Mouse (Mus musculus): ENCODE results near the gene Rwdd2a.
A peak's percentile ranks its signal among the peaks of the same experiment; 100 is the strongest.

The Rwdd2a gene

GRCm38 (mm10) chr9:86571540-86572135 lies at the start of gene Rwdd2a, which contains the start of gene Pgm3:
Gene Rwdd2a, plus strand, starts transcription at chr9:86571991.
Gene Pgm3, minus strand, starts transcription at chr9:86571842.
- DNase-seq, result peak; percentile 95 to 98

- DNase-seq, result no peak
Observed at GRCm38 (mm10) chr9:86522335-86522734, 49.5 kb upstream of the Rwdd2a start.

GRCm38 (mm10) chr9:86525600-86525999 lies 46.2 kb upstream of the Rwdd2a start:
- DNase-seq, result no peak

GRCm38 (mm10) chr9:86534071-86534470 lies 37.7 kb upstream of the Rwdd2a start:
- no peak for DNase-seq

GRCm38 (mm10) chr9:86543451-86543850 lies 28.3 kb upstream of the Rwdd2a start:
- DNase-seq, result no peak

- DNase-seq, result no peak
Observed at GRCm38 (mm10) chr9:86544559-86544958, 27.2 kb upstream of the Rwdd2a start.

- DNase-seq, result no peak
Observed at GRCm38 (mm10) chr9:86549637-86550162, 22.1 kb upstream of the Rwdd2a start.

GRCm38 (mm10) chr9:86550717-86551116 lies 21.1 kb upstream of the Rwdd2a start:
- DNase-seq, result no peak

- no peak for DNase-seq
Observed at GRCm38 (mm10) chr9:86553886-86554285, 17.9 kb upstream of the Rwdd2a start.

GRCm38 (mm10) chr9:86554641-86555040 lies 17.1 kb upstream of the Rwdd2a start:
- DNase-seq, result no peak

- no peak for DNase-seq
Observed at GRCm38 (mm10) chr9:86560543-86560942, 11.2 kb upstream of the Rwdd2a start.

GRCm38 (mm10) chr9:86569314-86569910 lies 2.4 kb upstream of the Rwdd2a start:
- no peak for DNase-seq

GRCm38 (mm10) chr9:86570261-86570890 lies 1.4 kb upstream of the Rwdd2a start:
- DNase-seq, result no peak

GRCm38 (mm10) chr9:86570946-86571345 lies 845 bp upstream of the Rwdd2a start:
- DNase-seq, result no peak

GRCm38 (mm10) chr9:86572196-86572595 lies 405 bp downstream of the Rwdd2a start:
- DNase-seq, result no peak

GRCm38 (mm10) chr9:86572636-86573291 lies 973 bp downstream of the Rwdd2a start:
- DNase-seq, result peak; percentile 72 to 90

- DNase-seq, result no peak
Observed at GRCm38 (mm10) chr9:86573616-86574303, 2.0 kb downstream of the Rwdd2a start.

- DNase-seq, result no peak
Observed at GRCm38 (mm10) chr9:86575178-86575577, 3.4 kb downstream of the Rwdd2a start.

- DNase-seq, result peak in 1 of 2 experiments; percentile 30
Observed at GRCm38 (mm10) chr9:86579657-86580056, 7.9 kb downstream of the Rwdd2a start.

GRCm38 (mm10) chr9:86583740-86584139 lies 11.9 kb downstream of the Rwdd2a start:
- peak; percentile 50 to 66 for DNase-seq

- DNase-seq, result no peak
Observed at GRCm38 (mm10) chr9:86587019-86587795, 15.4 kb downstream of the Rwdd2a start.
